Mouse (Mus musculus) kidney, adult 18-20 months (tissue): ENCODE measurements around the gene Angpt4.

Source experiments
- DNase-seq: peaks from one replicate; pipeline ENCODE4 v3.0.0; 2021

Gene Angpt4

DNA sequence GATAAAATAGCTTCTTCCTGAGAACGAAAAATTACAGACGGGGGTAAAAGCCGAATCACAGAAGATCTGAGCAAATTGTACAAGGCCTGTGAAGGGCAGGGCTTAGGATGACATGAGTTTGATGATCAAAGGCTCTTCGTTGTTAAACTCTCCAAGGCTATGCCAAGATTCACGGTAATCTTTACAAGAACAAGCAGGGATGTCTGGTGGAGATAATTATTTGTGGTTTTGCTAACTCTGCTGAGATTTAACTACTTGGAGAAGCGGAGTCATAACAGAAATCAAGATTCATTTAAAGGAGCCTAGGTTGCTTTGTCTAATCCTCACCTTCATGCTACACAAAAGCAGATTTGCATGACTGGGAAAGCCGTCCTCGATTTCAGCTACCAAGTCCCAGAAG, 75.9 kb downstream of the Angpt4 start:
- DNase-seq, result no peak

DNA sequence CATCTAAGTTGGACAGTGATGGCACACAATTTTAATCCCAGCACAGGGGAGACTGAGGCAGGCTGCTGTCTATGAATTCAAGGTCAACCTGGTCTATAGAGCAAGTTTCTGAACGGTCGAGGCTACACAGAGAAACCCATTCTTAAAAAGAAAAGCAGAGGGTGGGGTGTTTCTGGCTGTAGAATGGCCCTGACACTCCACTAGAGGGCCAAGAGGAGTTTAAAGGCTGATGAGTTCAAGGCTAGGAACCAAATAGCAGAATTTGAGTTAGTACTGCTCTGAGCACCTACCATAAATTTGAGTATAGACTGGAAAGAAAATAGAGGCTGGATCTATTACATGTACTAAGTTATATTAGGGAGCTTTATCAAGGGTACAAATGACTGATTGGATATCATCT, 78.0 kb downstream of the Angpt4 start:
- no peak for DNase-seq

GRCm38 (mm10) chr2:151990985-151991394, 80.0 kb downstream of the Angpt4 start:
- DNase-seq, result no peak

- no peak for DNase-seq
Observed at GRCm38 (mm10) chr2:151991446-151991845, 80.4 kb downstream of the Angpt4 start.

DNA sequence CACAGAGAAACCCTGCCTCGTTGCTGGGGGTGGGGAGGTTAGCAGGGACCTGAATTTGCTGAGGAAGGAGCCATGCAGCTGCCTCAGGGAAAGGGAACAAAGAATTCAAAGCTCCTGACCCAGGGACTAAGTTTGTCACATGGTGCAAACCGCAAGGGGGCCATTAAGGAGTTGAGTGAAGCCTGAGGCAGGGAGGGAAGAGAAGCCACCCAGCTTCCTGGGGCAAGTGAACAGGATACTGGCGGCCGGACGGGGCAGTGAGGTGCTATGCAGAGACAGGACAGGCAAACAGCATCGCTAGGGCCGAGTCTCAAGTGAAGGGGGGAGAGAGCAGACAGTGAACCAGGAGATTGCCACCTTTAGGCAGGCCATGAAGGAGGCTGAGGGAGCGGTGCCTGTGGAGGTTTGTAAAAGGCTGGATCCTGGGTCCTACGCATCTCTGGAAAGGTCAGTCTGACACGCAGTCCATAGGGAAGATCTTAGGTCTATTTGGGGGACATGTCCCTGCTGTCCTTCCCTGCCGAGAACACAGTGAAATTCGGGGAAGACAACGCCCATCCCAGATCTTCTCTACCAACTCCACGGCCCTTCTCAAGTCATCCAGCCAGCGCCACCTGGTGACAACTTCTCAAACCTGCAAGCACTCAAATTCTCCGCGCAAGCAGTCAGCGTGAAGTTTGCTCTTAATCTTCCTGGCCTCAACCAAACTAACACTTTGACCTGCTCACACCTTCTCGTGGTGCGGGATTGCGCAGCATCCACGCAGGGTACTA, 83.5 kb downstream of the Angpt4 start:
- peak; percentile 87 for DNase-seq
